Mouse (Mus musculus): ENCODE results near the gene Aig1.

DNA sequence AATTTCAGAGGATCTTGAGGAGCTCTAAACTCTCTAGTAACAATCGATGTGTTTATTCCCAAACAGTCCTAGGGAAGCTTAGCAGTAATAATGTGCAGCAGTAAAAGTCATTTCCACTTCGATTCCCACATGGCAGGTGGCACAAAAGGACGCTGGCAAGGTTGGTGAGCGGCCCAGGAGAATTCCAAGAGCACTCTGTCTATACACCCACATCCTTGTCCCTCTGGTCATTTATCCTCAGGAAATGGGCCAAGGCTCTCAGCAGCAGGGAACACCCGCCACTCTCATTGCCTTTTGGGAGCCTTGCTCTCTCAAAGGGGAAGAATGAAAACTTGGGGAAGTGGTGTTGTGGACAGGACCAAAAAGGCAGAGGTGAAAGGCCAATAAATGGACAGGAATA is 245.0 kb downstream of the Aig1 start:
- TF ChIP-seq CTCF (IDR thresholded peaks at IDR 0.05) = no peak
- no peak for TF ChIP-seq EP300 (IDR thresholded peaks at IDR 0.05)

Data from lung, postnatal 0 days (tissue).